Mouse (Mus musculus): ENCODE measurements at regions not wholly inside any gene's neighbourhood (a gene's known extent, or its start where the extent isn't known, plus 50 kb on each side); places are given as distances from the start of the nearest gene placed in this dataset.

GRCm38 (mm10) chr10:74722971-74723370, 244.0 kb upstream of the Gnaz start:
- Histone ChIP-seq H3K27ac (ENCODE audit: low read length) (no peak overlapping the region), H3K36me3 (ENCODE audit: control insufficient read depth, insufficient read depth) (no peaks in the 10 kb centered on the region), H3K4me1 (replicated peaks; ENCODE audit: control insufficient read depth, insufficient read depth, low read length) (no peaks in the 10 kb centered on the region), H3K9ac (replicated peaks; ENCODE audit: low read depth, low read length) (no peak overlapping the region), H3K4me3 (replicated peaks; ENCODE audit: low read length) (no peak overlapping the region), H3K27me3 (replicated peaks; ENCODE audit: control insufficient read depth, insufficient read depth, low read length) (no peaks in the 10 kb centered on the region), H3K9me3 (ENCODE audit: control insufficient read depth, low read length) (no peaks in the 10 kb centered on the region), H3K4me2 (ENCODE audit: low read length) (no peak overlapping the region)
- no peak for ATAC-seq

DNA sequence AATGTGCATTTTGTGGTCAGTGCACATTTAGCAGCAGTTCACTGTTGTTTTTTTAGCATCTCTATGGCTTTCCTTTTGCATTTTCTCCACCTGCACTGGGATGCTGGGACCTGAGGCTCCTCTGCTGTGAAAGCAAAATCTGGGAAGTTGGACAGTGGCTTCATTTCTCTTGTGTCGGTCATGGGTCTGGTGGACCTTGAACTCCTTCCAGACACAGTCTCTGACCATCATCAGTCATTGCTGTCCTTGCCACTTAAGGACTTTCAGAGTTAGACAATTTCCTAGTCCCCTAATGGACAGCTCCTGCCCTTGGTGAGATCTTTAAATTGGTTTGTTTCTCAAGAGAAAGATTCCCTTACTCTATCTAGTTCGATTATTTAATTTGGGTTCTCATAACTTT, 217.5 kb upstream of the Gnaz start:
- no peak overlapping the region for H3K9ac ChIP-seq (replicated peaks; ENCODE audit: low read depth, low read length)
- 84% methylated on average over 2 of the region's 2 CpGs for WGBS
- no peaks in the 10 kb centered on the region for H3K9me3 ChIP-seq (ENCODE audit: control insufficient read depth, low read length)
- H3K4me1 ChIP-seq (replicated peaks; ENCODE audit: control insufficient read depth, insufficient read depth, low read length), result no peaks in the 10 kb centered on the region
- no peak overlapping the region for H3K4me3 ChIP-seq (replicated peaks; ENCODE audit: low read length)
- ATAC-seq, result no peak
- H3K27ac ChIP-seq (ENCODE audit: low read length), result no peak overlapping the region
- H3K27me3 ChIP-seq (replicated peaks; ENCODE audit: control insufficient read depth, insufficient read depth, low read length), result no peaks in the 10 kb centered on the region
- H3K4me2 ChIP-seq (ENCODE audit: low read length), result no peak overlapping the region
- H3K36me3 ChIP-seq (ENCODE audit: control insufficient read depth, insufficient read depth), result no peaks in the 10 kb centered on the region

GRCm38 (mm10) chr10:74750879-74751278, 216.1 kb upstream of the Gnaz start:
- no peak overlapping the region for H3K4me3 ChIP-seq (replicated peaks; ENCODE audit: low read length)
- H3K4me1 ChIP-seq (replicated peaks; ENCODE audit: control insufficient read depth, insufficient read depth, low read length), result no peaks in the 10 kb centered on the region
- H3K27ac ChIP-seq (ENCODE audit: low read length), result no peak overlapping the region
- ATAC-seq, result no peak
- no peak overlapping the region for H3K4me2 ChIP-seq (ENCODE audit: low read length)
- H3K27me3 ChIP-seq (replicated peaks; ENCODE audit: control insufficient read depth, insufficient read depth, low read length), result no peaks in the 10 kb centered on the region
- no peak overlapping the region for H3K9ac ChIP-seq (replicated peaks; ENCODE audit: low read depth, low read length)
- no peaks in the 10 kb centered on the region for H3K36me3 ChIP-seq (ENCODE audit: control insufficient read depth, insufficient read depth)
- no peaks in the 10 kb centered on the region for H3K9me3 ChIP-seq (ENCODE audit: control insufficient read depth, low read length)

GRCm38 (mm10) chr10:74760734-74761133, 206.2 kb upstream of the Gnaz start:
- no peak for ATAC-seq

DNA sequence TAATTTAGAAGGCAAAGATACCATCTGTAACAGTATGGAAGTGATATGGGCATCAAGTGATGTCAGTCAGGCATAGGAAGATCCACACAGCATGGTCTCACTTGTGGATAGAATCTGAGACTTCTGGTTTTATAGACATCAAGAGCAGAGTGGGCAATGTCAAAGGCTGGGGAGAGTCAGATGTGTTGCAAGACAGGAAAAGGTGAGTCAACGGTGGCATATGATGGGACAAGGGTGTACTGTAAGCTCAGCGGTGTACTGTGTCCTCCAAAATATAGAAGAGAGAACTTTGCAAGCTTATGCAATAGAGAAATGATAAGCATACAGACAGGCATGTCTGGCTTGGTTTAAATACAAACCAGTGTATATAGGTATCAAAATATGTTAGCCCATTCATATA, 177.7 kb upstream of the Gnaz start:
- Histone ChIP-seq H3K4me2 (ENCODE audit: low read length) (no peak overlapping the region), H3K27me3 (replicated peaks; ENCODE audit: control insufficient read depth, insufficient read depth, low read length) (no peaks in the 10 kb centered on the region), H3K36me3 (ENCODE audit: control insufficient read depth, insufficient read depth) (no peaks in the 10 kb centered on the region), H3K27ac (ENCODE audit: low read length) (no peak overlapping the region), H3K9me3 (ENCODE audit: control insufficient read depth, low read length) (no peaks in the 10 kb centered on the region), H3K4me1 (replicated peaks; ENCODE audit: control insufficient read depth, insufficient read depth, low read length) (no peaks in the 10 kb centered on the region), H3K4me3 (replicated peaks; ENCODE audit: low read length) (no peak overlapping the region), H3K9ac (replicated peaks; ENCODE audit: low read depth, low read length) (no peak overlapping the region)
- ATAC-seq, result no peak
- 88% methylated on average over 2 of the region's 2 CpGs for WGBS

More at GRCm38 (mm10) chr10:74760734-74761133, 206.2 kb upstream of the Gnaz start:
- H3K9ac ChIP-seq (replicated peaks; ENCODE audit: low read depth, low read length), result no peak overlapping the region
- H3K4me1 ChIP-seq (replicated peaks; ENCODE audit: control insufficient read depth, insufficient read depth, low read length), result no peaks in the 10 kb centered on the region
- no peaks in the 10 kb centered on the region for H3K36me3 ChIP-seq (ENCODE audit: control insufficient read depth, insufficient read depth)
- no peak overlapping the region for H3K4me3 ChIP-seq (replicated peaks; ENCODE audit: low read length)
- no peaks in the 10 kb centered on the region for H3K9me3 ChIP-seq (ENCODE audit: control insufficient read depth, low read length)
- H3K27ac ChIP-seq (ENCODE audit: low read length), result no peak overlapping the region
- WGBS, result 53% methylated on average over 9 of the region's 9 CpGs
- no peaks in the 10 kb centered on the region for H3K27me3 ChIP-seq (replicated peaks; ENCODE audit: control insufficient read depth, insufficient read depth, low read length)
- no peak overlapping the region for H3K4me2 ChIP-seq (ENCODE audit: low read length)

GRCm38 (mm10) chr10:74789987-74790386, 177.0 kb upstream of the Gnaz start:
- Histone ChIP-seq H3K9me3 (ENCODE audit: control insufficient read depth, low read length) (no peaks in the 10 kb centered on the region), H3K9ac (replicated peaks; ENCODE audit: low read depth, low read length) (no peak overlapping the region), H3K36me3 (ENCODE audit: control insufficient read depth, insufficient read depth) (no peaks in the 10 kb centered on the region), H3K4me3 (replicated peaks; ENCODE audit: low read length) (no peak overlapping the region), H3K4me2 (ENCODE audit: low read length) (no peak overlapping the region), H3K27ac (ENCODE audit: low read length) (no peak overlapping the region), H3K4me1 (replicated peaks; ENCODE audit: control insufficient read depth, insufficient read depth, low read length) (no peaks in the 10 kb centered on the region), H3K27me3 (replicated peaks; ENCODE audit: control insufficient read depth, insufficient read depth, low read length) (no peaks in the 10 kb centered on the region)
- 73% methylated on average over 3 of the region's 3 CpGs for WGBS
- ATAC-seq, result no peak

GRCm38 (mm10) chr10:74823395-74823794, 143.6 kb upstream of the Gnaz start:
- Histone ChIP-seq H3K9me3 (ENCODE audit: control insufficient read depth, low read length) (no peaks in the 10 kb centered on the region), H3K4me2 (ENCODE audit: low read length) (no peak overlapping the region), H3K4me3 (replicated peaks; ENCODE audit: low read length) (no peak overlapping the region), H3K9ac (replicated peaks; ENCODE audit: low read depth, low read length) (no peak overlapping the region), H3K36me3 (ENCODE audit: control insufficient read depth, insufficient read depth) (no peaks in the 10 kb centered on the region), H3K4me1 (replicated peaks; ENCODE audit: control insufficient read depth, insufficient read depth, low read length) (no peaks in the 10 kb centered on the region), H3K27ac (ENCODE audit: low read length) (no peak overlapping the region), H3K27me3 (replicated peaks; ENCODE audit: control insufficient read depth, insufficient read depth, low read length) (no peaks in the 10 kb centered on the region)
- ATAC-seq, result no peak

DNA sequence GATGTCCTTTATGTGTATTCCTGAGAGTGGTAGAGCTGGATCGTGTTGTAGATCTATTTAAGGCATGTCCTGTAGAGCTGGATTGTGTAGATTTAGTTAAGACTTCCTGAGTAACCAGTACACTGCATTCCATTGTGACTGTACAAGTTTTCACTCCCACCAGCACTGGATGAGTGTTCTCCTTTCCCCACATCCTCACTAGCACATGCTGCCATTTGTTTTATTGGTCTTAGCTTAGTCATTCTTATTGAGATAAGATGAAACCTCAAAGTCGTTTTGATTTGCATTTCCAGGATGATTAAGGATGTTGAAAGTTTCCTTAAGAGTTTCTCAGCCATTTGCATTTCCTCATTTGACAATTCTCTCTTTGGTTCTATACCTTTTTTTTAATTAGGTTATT, 132.6 kb upstream of the Gnaz start:
- 81% methylated on average over 2 of the region's 2 CpGs for WGBS
- H3K9me3 ChIP-seq (ENCODE audit: control insufficient read depth, low read length), result no peaks in the 10 kb centered on the region

DNA sequence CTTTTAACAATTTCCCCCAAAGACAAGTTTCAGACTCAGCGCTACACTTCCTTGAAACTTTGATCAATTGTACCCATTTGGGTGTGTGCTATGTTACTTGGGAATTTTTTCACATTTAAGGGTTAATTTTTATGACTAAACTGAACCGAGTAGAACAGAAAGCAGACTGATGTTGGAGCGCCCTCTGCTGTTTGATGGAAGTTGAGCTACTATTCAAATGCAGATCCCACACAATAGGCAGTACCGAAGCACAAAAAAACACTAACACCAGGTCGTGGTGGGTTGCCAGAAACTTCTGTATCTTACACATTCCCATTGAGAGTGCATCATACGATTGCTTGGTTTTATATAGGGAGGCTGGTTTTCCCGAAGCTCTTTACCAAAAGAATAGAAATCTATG, 118.6 kb upstream of the Gnaz start:
- Histone ChIP-seq H3K9ac (replicated peaks; ENCODE audit: low read depth, low read length) (no peak overlapping the region), H3K4me1 (replicated peaks; ENCODE audit: control insufficient read depth, insufficient read depth, low read length) (no peaks in the 10 kb centered on the region), H3K9me3 (ENCODE audit: control insufficient read depth, low read length) (no peaks in the 10 kb centered on the region), H3K36me3 (ENCODE audit: control insufficient read depth, insufficient read depth) (no peaks in the 10 kb centered on the region), H3K4me2 (ENCODE audit: low read length) (no peak overlapping the region), H3K27me3 (replicated peaks; ENCODE audit: control insufficient read depth, insufficient read depth, low read length) (no peaks in the 10 kb centered on the region), H3K27ac (ENCODE audit: low read length) (no peak overlapping the region), H3K4me3 (replicated peaks; ENCODE audit: low read length) (no peak overlapping the region)
- ATAC-seq, result peak; percentile 81
- WGBS, result 6% methylated on average over 7 of the region's 7 CpGs

More for the DNA sequence above, 132.6 kb upstream of the Gnaz start:
- Histone ChIP-seq H3K27me3 (replicated peaks; ENCODE audit: control insufficient read depth, insufficient read depth, low read length) (no peaks in the 10 kb centered on the region), H3K4me3 (replicated peaks; ENCODE audit: low read length) (no peak overlapping the region), H3K4me1 (replicated peaks; ENCODE audit: control insufficient read depth, insufficient read depth, low read length) (no peaks in the 10 kb centered on the region), H3K36me3 (ENCODE audit: control insufficient read depth, insufficient read depth) (no peaks in the 10 kb centered on the region), H3K27ac (ENCODE audit: low read length) (no peak overlapping the region), H3K4me2 (ENCODE audit: low read length) (no peak overlapping the region), H3K9ac (replicated peaks; ENCODE audit: low read depth, low read length) (no peak overlapping the region)
- no peak for ATAC-seq

DNA sequence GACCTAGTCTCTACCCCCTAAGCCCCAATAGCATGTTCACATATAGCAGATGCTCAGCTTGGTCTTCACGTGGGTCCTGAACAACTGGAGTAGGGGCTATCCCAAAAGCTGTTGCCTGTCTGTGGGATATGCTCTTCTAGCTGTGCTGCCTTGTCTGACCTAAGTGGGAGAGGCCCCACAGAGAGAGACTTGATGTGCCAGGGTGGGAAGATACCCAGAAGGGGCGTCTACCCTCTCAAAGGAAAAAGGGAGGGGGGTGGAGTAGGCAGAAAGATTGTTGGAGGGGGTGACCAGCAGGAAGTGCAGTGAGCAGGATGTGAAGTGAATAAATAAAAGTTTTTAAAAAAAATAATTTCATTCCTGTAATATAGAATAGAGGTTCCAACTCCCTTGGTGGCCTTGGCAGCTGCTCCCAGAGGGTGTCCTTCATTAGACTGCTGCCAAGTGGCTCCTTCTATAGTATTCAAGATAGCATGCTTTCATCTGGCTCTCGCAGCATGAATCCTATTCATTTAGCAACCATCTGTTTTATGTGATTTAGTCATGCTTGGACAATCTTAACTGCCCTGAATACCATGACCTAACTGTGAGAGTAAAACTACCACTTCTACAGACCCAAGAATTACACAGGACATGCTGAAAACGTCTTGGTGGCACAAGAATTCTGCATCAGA, 111.8 kb upstream of the Gnaz start:
- H3K27ac ChIP-seq (ENCODE audit: low read length), result no peak overlapping the region
- WGBS, result 43% methylated on average over 4 of the region's 4 CpGs
- H3K4me2 ChIP-seq (ENCODE audit: low read length), result no peak overlapping the region
- peak; percentile 49 for ATAC-seq
- no peak overlapping the region for H3K9ac ChIP-seq (replicated peaks; ENCODE audit: low read depth, low read length)
- H3K27me3 ChIP-seq (replicated peaks; ENCODE audit: control insufficient read depth, insufficient read depth, low read length), result no peaks in the 10 kb centered on the region
- no peaks in the 10 kb centered on the region for H3K9me3 ChIP-seq (ENCODE audit: control insufficient read depth, low read length)
- no peaks in the 10 kb centered on the region for H3K4me1 ChIP-seq (replicated peaks; ENCODE audit: control insufficient read depth, insufficient read depth, low read length)
- H3K36me3 ChIP-seq (ENCODE audit: control insufficient read depth, insufficient read depth), result no peaks in the 10 kb centered on the region
- H3K4me3 ChIP-seq (replicated peaks; ENCODE audit: low read length), result no peak overlapping the region

Measured in forebrain, embryonic 16.5 days (tissue).